Mouse (Mus musculus): ENCODE data around the gene 1700028P14Rik. TPM values are rescaled to one million over a fixed set of nuclear protein-coding genes. Genes with fewer than 3 reads are reported as not detected.
A peak's percentile ranks its signal among the peaks of the same experiment; 100 is the strongest.
"Not testable (repeated sequence)": the region's sequence is repeated elsewhere in the genome, so short reads cannot be mapped to it uniquely, and the experiment has no call there.

Gene 1700028P14Rik
- polyA plus RNA-seq (2012; rRNA removed), result not detected in 2 replicates

- DNase-seq (ENCODE audit: low spot score), result no peak
Measured at GRCm38 (mm10) chr19:23652644-23653043, at the start of gene 1700028P14Rik. Gene 1700028P14Rik, minus strand, starts transcription at chr19:23652812.

GRCm38 (mm10) chr19:23699131-23699530 is 46.5 kb upstream of the 1700028P14Rik start:
- no peak for DNase-seq (ENCODE audit: low spot score)

GRCm38 (mm10) chr19:23698366-23698765 is 45.8 kb upstream of the 1700028P14Rik start:
- no peak for DNase-seq (ENCODE audit: low spot score)

GRCm38 (mm10) chr19:23697861-23698260 is 45.2 kb upstream of the 1700028P14Rik start:
- DNase-seq (ENCODE audit: low spot score), result no peak

GRCm38 (mm10) chr19:23694344-23694743 is 41.7 kb upstream of the 1700028P14Rik start:
- DNase-seq (ENCODE audit: low spot score), result no peak

- no peak for DNase-seq (ENCODE audit: low spot score)
Measured at GRCm38 (mm10) chr19:23688421-23688946, 35.9 kb upstream of the 1700028P14Rik start.

- peak; percentile 95 for DNase-seq (ENCODE audit: low spot score)
Measured at GRCm38 (mm10) chr19:23687296-23688021, 34.8 kb upstream of the 1700028P14Rik start, which contains the start of gene Ptar1. Gene Ptar1, plus strand, starts transcription at chr19:23687429.

GRCm38 (mm10) chr19:23686962-23687295 is 34.3 kb upstream of the 1700028P14Rik start:
- no peak for DNase-seq (ENCODE audit: low spot score)

- DNase-seq (ENCODE audit: low spot score), result not testable (repeated sequence)
Measured at GRCm38 (mm10) chr19:23675656-23676055, 23.0 kb upstream of the 1700028P14Rik start.

GRCm38 (mm10) chr19:23673021-23673420 is 20.4 kb upstream of the 1700028P14Rik start:
- DNase-seq (ENCODE audit: low spot score), result no peak

- DNase-seq (ENCODE audit: low spot score), result no peak
Measured at GRCm38 (mm10) chr19:23668142-23668655, 15.6 kb upstream of the 1700028P14Rik start.

GRCm38 (mm10) chr19:23664083-23664482 is 11.5 kb upstream of the 1700028P14Rik start:
- no peak for DNase-seq (ENCODE audit: low spot score)

GRCm38 (mm10) chr19:23658350-23658749 is 5.7 kb upstream of the 1700028P14Rik start:
- no peak for DNase-seq (ENCODE audit: low spot score)

GRCm38 (mm10) chr19:23657261-23657932 is 4.8 kb upstream of the 1700028P14Rik start:
- DNase-seq (ENCODE audit: low spot score), result no peak

GRCm38 (mm10) chr19:23653154-23653553 is 542 bp upstream of the 1700028P14Rik start:
- DNase-seq (ENCODE audit: low spot score), result no peak

- no peak for DNase-seq (ENCODE audit: low spot score)
Measured at GRCm38 (mm10) chr19:23647308-23647707, 5.3 kb downstream of the 1700028P14Rik start.

GRCm38 (mm10) chr19:23645347-23645746 is 7.3 kb downstream of the 1700028P14Rik start:
- no peak for DNase-seq (ENCODE audit: low spot score)

GRCm38 (mm10) chr19:23643819-23644218 is 8.8 kb downstream of the 1700028P14Rik start:
- DNase-seq (ENCODE audit: low spot score), result no peak

GRCm38 (mm10) chr19:23636786-23637185 is 15.8 kb downstream of the 1700028P14Rik start:
- no peak for DNase-seq (ENCODE audit: low spot score)

GRCm38 (mm10) chr19:23631611-23632492 is 20.8 kb downstream of the 1700028P14Rik start:
- no peak for DNase-seq (ENCODE audit: low spot score)

- DNase-seq (ENCODE audit: low spot score), result no peak
Measured at GRCm38 (mm10) chr19:23614268-23614667, 38.3 kb downstream of the 1700028P14Rik start.

GRCm38 (mm10) chr19:23609724-23610123 is 42.9 kb downstream of the 1700028P14Rik start:
- DNase-seq (ENCODE audit: low spot score), result no peak

All from urinary bladder, adult 2 months (tissue).